Mouse (Mus musculus) C2C12 (cell line): ENCODE results near the gene Tmem39a. TPM values are rescaled to one million over a fixed set of nuclear protein-coding genes. Genes with fewer than 3 reads are reported as not detected.

Experiments used
- H3K27me3 ChIP-seq: one replicate; pipeline ENCODE4 v1.6.1; 2011; ENCODE audit not compliant: control insufficient read depth, insufficient read depth, insufficient read length
- H3K36me3 ChIP-seq: one replicate; pipeline ENCODE4 v1.6.1; 2011; ENCODE audit not compliant: control insufficient read depth, insufficient read depth
- H3K4me3 ChIP-seq: one replicate; pipeline ENCODE4 v1.5.1; 2011; ENCODE audit warnings: mild to moderate bottlenecking, control low read depth; ENCODE audit not compliant: poor library complexity, insufficient read depth, severe bottlenecking
- H3K79me2 ChIP-seq: one replicate; pipeline ENCODE4 v1.6.1; 2011; ENCODE audit not compliant: control insufficient read depth, insufficient read depth
- H3K79me3 ChIP-seq: one replicate; pipeline ENCODE4 v1.6.1; 2011; ENCODE audit warnings: low read depth, control low read depth
- H3ac ChIP-seq: one replicate; pipeline ENCODE3; 2011; ENCODE audit warnings: low read depth; ENCODE audit not compliant: control insufficient read depth, insufficient read length
- CEBPB ChIP-seq: IDR thresholded peaks from one replicate; pipeline ENCODE4 v1.6.1; 2011; ENCODE audit warnings: low read depth, mild to moderate bottlenecking, control low read depth, moderate library complexity
- CTCF ChIP-seq: IDR thresholded peaks from one replicate; pipeline ENCODE4 v1.5.1; 2011; ENCODE audit not compliant: control insufficient read depth, insufficient read depth, insufficient read length
- FOSL1 ChIP-seq: IDR thresholded peaks from one replicate; pipeline ENCODE4 v1.8.0; 2011; ENCODE audit warnings: mild to moderate bottlenecking, low read length; ENCODE audit not compliant: poor library complexity, insufficient read depth, severe bottlenecking
- MAX ChIP-seq: IDR thresholded peaks from one replicate; pipeline ENCODE4 v1.6.1; 2011; ENCODE audit warnings: mild to moderate bottlenecking, control low read depth
- MYOD1 ChIP-seq: IDR thresholded peaks from one replicate; pipeline ENCODE4 v1.6.1; 2011; ENCODE audit warnings: low read depth; ENCODE audit not compliant: control insufficient read depth, insufficient read length
- MYOG ChIP-seq: IDR thresholded peaks from one replicate; pipeline ENCODE4 v1.6.1; 2011; ENCODE audit not compliant: control insufficient read depth, insufficient read length; ENCODE audit errors: extremely low read depth
- USF1 ChIP-seq: IDR thresholded peaks from one replicate; pipeline ENCODE4 v1.6.1; 2011; ENCODE audit warnings: low read depth, mild to moderate bottlenecking, control low read depth, moderate library complexity
- polyA plus RNA-seq: library from polyadenylated mRNA; unstranded; fragments of >200 nt; fragmentation: generic; extraction: Trizol; gene quantifications from one replicate; pipeline ENCODE4 v1.2.1, GENCODE M21; 2012; ENCODE audit warnings: missing spikeins

Gene Tmem39a
- polyA plus RNA-seq, 1 experiment = 56.9 TPM

DNA sequence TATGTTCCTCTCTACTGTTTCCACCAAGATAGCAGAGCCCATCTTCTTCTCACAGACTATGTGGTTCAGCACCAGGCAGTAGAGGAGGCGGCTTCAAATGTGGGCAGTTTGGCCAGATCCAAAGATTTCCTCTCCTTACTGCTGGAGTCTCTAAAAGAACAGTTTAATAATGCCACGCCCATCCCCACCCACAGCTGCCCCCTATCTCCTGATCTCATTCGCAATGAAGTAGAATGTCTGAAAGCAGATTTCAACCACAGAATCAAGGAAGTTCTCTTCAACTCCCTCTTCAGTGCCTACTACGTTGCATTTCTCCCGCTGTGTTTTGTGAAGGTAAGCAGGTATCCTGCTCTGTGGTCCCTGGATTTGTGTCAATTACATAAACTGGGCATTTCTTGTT, 26.7 kb downstream of the Tmem39a start:
- Histone ChIP-seq H3K79me2 (no peaks in the 10 kb centered on the region), H3K36me3 (peaks cover 84% of the 10 kb centered on the region), H3K79me3 (no peaks in the 10 kb centered on the region), H3ac (no peak overlapping the region), H3K4me3 (no peak overlapping the region), H3K27me3 (no peaks in the 10 kb centered on the region)
- TF ChIP-seq CEBPB (no peak), MYOG (no peak), MAX (no peak), FOSL1 (no peak), CTCF (no peak), MYOD1 (no peak)

DNA sequence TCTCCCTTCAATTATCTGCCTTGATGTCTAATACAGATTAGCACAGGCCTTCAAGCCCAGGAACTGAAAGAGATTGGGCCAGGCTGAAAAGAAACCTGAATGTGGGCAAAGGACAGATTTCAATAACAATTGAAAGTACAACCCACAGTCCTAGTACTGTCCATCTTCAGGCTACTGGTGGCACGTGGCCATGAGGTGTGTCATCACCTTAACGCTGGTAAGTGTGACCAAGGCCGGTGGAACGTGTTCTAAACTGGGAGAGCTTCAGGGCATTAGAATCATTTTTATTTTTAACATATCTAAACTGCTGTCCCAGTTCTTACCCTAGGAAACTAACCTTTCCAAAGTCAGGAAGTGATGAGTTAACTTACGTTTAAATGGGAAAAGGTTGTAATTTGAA, 28.7 kb downstream of the Tmem39a start:
- TF ChIP-seq USF1 (no peak), MYOD1 (no peak), MYOG (no peak), CTCF (no peak), MAX (no peak), CEBPB (no peak), FOSL1 (no peak)
- Histone ChIP-seq H3K4me3 (no peak overlapping the region), H3K79me3 (no peaks in the 10 kb centered on the region), H3K27me3 (no peaks in the 10 kb centered on the region), H3ac (no peak overlapping the region), H3K79me2 (no peaks in the 10 kb centered on the region), H3K36me3 (peaks cover 95% of the 10 kb centered on the region)

- Histone ChIP-seq H3K79me3 (no peaks in the 10 kb centered on the region), H3K79me2 (no peaks in the 10 kb centered on the region), H3K36me3 (peaks cover 95% of the 10 kb centered on the region), H3K27me3 (no peaks in the 10 kb centered on the region), H3ac (no peak overlapping the region), H3K4me3 (no peak overlapping the region)
- no peak for TF ChIP-seq FOSL1
- no peak for TF ChIP-seq CEBPB
- TF ChIP-seq CTCF = no peak
- TF ChIP-seq USF1 = no peak
- TF ChIP-seq MAX = no peak
- no peak for TF ChIP-seq MYOD1
- no peak for TF ChIP-seq MYOG
Observed at GRCm38 (mm10) chr16:38587572-38587971, 29.1 kb downstream of the Tmem39a start.

- no peak overlapping the region for H3ac ChIP-seq
- no peak for TF ChIP-seq USF1
- TF ChIP-seq MYOG = no peak
- TF ChIP-seq MAX = no peak
- no peak for TF ChIP-seq CTCF
- no peak for TF ChIP-seq FOSL1
- no peak for TF ChIP-seq MYOD1
- no peak for TF ChIP-seq CEBPB
- H3K4me3 ChIP-seq = no peak overlapping the region
- H3K36me3 ChIP-seq = peaks cover 64% of the 10 kb centered on the region
- H3K27me3 ChIP-seq = no peaks in the 10 kb centered on the region
- no peaks in the 10 kb centered on the region for H3K79me3 ChIP-seq
- H3K79me2 ChIP-seq = no peaks in the 10 kb centered on the region
Observed at GRCm38 (mm10) chr16:38591506-38591905, 33.0 kb downstream of the Tmem39a start.

DNA sequence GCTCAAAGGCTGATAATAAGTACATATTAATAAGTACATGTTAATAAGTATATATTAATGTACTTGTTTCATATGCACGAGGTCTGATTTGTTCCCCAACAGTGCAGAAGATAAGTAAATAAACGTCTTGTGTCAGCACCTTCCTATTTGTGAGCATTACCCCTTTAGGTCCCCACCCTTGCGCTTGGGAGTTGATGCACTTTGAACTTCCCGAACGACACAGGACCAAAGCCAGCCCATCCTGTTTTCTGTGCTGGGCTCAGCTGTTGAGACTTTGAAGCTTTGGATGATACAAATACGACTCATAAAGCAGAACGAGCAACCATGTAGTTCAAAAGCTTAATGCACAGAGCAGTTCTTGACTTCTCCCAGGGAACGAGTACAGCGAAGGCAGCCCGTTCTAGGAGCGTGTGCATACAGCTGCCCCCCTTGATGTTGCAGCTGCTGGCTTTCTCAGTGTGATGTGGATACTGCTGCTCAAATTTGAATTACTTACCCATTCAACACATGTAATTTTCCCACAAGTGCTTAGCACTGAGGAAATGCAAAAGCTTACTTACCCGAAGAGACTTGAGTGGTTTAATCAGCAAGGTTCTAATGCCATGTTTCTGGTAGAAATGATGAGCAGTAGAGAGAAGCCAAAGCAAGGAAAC, 33.7 kb downstream of the Tmem39a start:
- no peaks in the 10 kb centered on the region for H3K79me2 ChIP-seq
- TF ChIP-seq FOSL1 = no peak
- no peak for TF ChIP-seq CEBPB
- TF ChIP-seq CTCF = no peak
- no peak for TF ChIP-seq MYOD1
- TF ChIP-seq MAX = no peak
- H3K79me3 ChIP-seq = no peaks in the 10 kb centered on the region
- no peak overlapping the region for H3K4me3 ChIP-seq
- H3K27me3 ChIP-seq = no peaks in the 10 kb centered on the region
- H3ac ChIP-seq = no peak overlapping the region
- peaks cover 58% of the 10 kb centered on the region for H3K36me3 ChIP-seq

GRCm38 (mm10) chr16:38592946-38593345, 34.4 kb downstream of the Tmem39a start:
- Histone ChIP-seq H3K27me3 (no peaks in the 10 kb centered on the region), H3K79me2 (no peaks in the 10 kb centered on the region), H3K36me3 (peaks cover 51% of the 10 kb centered on the region), H3ac (no peak overlapping the region), H3K79me3 (no peaks in the 10 kb centered on the region), H3K4me3 (no peak overlapping the region)
- no peak for TF ChIP-seq FOSL1
- TF ChIP-seq CEBPB = no peak
- no peak for TF ChIP-seq MAX
- TF ChIP-seq CTCF = no peak
- TF ChIP-seq USF1 = no peak
- TF ChIP-seq MYOD1 = no peak
- no peak for TF ChIP-seq MYOG
